Mouse (Mus musculus): ENCODE results near the gene Pdzk1.
A peak's percentile ranks its signal among the peaks of the same experiment; 100 is the strongest.

The Pdzk1 gene

GRCm38 (mm10) chr3:96828984-96829383, at the start of gene Pdzk1, which contains the start of gene Cd160:
Gene Pdzk1, plus strand, starts transcription at chr3:96829284.
Gene Cd160, minus strand, starts transcription at chr3:96829351.
- DNase-seq: no peak

- no peak for DNase-seq
Observed at GRCm38 (mm10) chr3:96782236-96782635, 46.8 kb upstream of the Pdzk1 start.

GRCm38 (mm10) chr3:96787784-96788183, 41.3 kb upstream of the Pdzk1 start:
- DNase-seq: no peak

- no peak for DNase-seq
Observed at GRCm38 (mm10) chr3:96788506-96788905, 40.6 kb upstream of the Pdzk1 start.

GRCm38 (mm10) chr3:96800254-96800653, 28.8 kb upstream of the Pdzk1 start:
- DNase-seq: no peak

GRCm38 (mm10) chr3:96802214-96802613, 26.9 kb upstream of the Pdzk1 start:
- no peak for DNase-seq

GRCm38 (mm10) chr3:96808136-96808535, 20.9 kb upstream of the Pdzk1 start:
- DNase-seq: no peak

GRCm38 (mm10) chr3:96808651-96809050, 20.4 kb upstream of the Pdzk1 start:
- no peak for DNase-seq

GRCm38 (mm10) chr3:96811232-96811631, 17.9 kb upstream of the Pdzk1 start:
- no peak for DNase-seq

GRCm38 (mm10) chr3:96812395-96813091, 16.5 kb upstream of the Pdzk1 start:
- peak; percentile 81 for DNase-seq

- no peak for DNase-seq
Observed at GRCm38 (mm10) chr3:96813106-96813505, 16.0 kb upstream of the Pdzk1 start.

- no peak for DNase-seq
Observed at GRCm38 (mm10) chr3:96813591-96814244, 15.4 kb upstream of the Pdzk1 start.

- no peak for DNase-seq
Observed at GRCm38 (mm10) chr3:96814342-96814741, 14.7 kb upstream of the Pdzk1 start.

- DNase-seq: no peak
Observed at GRCm38 (mm10) chr3:96820116-96820915, 8.8 kb upstream of the Pdzk1 start.

GRCm38 (mm10) chr3:96821581-96821980, 7.5 kb upstream of the Pdzk1 start:
- DNase-seq: no peak

- DNase-seq: no peak
Observed at GRCm38 (mm10) chr3:96823701-96824100, 5.4 kb upstream of the Pdzk1 start.

- no peak for DNase-seq
Observed at GRCm38 (mm10) chr3:96824614-96825013, 4.5 kb upstream of the Pdzk1 start.

- DNase-seq: no peak
Observed at GRCm38 (mm10) chr3:96825261-96825660, 3.8 kb upstream of the Pdzk1 start.

GRCm38 (mm10) chr3:96828308-96828864, 698 bp upstream of the Pdzk1 start:
- DNase-seq: no peak

- no peak for DNase-seq
Observed at GRCm38 (mm10) chr3:96829856-96830255, 772 bp downstream of the Pdzk1 start.

GRCm38 (mm10) chr3:96832930-96833329, 3.8 kb downstream of the Pdzk1 start:
- DNase-seq: no peak

- DNase-seq: no peak
Observed at GRCm38 (mm10) chr3:96834587-96835348, 5.7 kb downstream of the Pdzk1 start.

- DNase-seq: no peak
Observed at GRCm38 (mm10) chr3:96836414-96836813, 7.3 kb downstream of the Pdzk1 start.
